Mouse (Mus musculus) subcutaneous adipose tissue, adult 2 months (tissue): ENCODE data around the gene Dusp13. TPM values are rescaled to one million over a fixed set of nuclear protein-coding genes. Genes with fewer than 3 reads are reported as not detected.

Source experiments
- polyA plus RNA-seq: library from polyadenylated mRNA; depleted of rRNA; stranded (reverse); fragments of >200 nt; gene quantifications from 2 replicates; pipeline ENCODE4 v1.2.3, GENCODE M21; 2012; ENCODE audit warnings: low replicate concordance; rRNA removed

Gene Dusp13
- polyA plus RNA-seq = 0.49 and 0.62 TPM in 2 replicates

DNA sequence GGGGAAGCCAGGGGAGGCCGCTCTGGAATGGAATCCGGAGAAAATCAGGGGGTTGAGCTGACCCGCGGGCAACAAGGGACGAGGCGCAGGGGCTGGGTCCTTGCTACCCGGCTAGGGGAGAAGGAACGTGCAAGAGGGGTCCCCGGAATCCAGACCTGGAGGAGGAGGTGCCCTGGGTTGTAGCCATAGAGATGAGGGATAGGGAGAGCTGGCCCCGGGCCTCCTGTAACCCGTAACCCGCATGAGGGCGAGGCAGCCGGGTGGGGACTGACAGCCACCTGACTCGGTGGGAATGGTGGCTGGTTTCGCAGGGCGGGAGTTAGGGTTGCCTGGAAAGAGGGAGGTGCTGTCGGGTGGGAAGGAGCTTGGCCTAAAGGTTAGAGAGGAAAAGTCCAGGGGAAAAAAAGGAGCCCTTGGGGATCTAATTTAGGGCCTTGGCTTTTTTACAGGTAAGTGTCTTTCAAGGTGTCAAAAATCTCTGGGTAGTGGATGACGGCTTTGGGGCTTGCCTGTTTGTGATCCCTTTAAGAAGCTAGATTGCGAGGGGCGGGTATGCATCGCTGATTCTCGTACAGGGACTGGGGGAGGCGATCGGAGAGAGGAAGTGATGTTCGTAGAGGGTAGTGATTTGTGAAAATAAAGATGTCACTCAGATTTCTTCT is at the start of gene Dusp13:
Dusp13 (minus strand) TSS at position 301 of the 662 bp plus-strand sequence.

DNA sequence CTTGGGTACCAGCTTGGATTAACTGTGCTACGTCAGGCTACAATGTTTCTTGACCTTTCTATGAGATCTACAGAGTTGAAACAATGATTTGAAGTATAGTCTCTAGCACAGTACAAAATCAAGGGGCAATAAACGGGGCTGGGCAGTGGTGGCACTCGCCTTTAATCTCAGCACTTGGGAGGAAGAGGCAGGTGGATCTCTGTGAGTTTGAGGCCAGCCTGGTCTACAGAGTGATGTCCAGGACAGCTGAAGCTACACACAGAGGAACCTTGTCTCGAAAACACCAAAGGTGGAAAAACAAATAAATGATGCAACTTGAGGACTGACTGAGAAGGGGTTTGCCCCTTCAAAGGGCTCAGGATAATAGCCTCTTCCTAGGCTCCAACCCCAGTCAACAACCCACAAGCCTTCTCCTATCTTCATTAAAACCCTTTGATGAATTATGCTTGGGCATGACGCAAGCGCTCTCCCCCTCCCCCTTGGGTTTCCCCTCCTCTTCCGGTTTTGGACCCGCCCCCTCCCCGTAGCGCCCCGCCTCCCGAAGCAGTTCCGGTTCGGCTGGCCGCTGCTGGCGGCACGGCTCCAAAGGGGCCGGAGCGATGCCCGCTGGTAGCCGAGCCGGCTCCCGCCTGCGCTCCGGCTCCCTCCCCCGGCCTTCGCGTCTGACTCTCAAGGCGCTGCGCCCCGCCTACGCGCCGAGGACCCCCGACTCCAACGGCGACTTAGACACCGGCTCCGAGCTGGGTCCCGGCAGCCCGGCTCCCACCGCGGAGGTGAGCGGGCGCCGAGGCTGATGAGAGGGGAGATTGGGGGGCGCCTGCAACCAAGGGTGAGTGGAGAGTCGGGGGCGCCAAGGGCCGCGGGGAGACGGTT is 737 bp downstream of the Dusp13 start, which contains the start of gene Samd8:
Samd8 (plus strand) TSS at position 524 of the 873 bp plus-strand sequence.

DNA sequence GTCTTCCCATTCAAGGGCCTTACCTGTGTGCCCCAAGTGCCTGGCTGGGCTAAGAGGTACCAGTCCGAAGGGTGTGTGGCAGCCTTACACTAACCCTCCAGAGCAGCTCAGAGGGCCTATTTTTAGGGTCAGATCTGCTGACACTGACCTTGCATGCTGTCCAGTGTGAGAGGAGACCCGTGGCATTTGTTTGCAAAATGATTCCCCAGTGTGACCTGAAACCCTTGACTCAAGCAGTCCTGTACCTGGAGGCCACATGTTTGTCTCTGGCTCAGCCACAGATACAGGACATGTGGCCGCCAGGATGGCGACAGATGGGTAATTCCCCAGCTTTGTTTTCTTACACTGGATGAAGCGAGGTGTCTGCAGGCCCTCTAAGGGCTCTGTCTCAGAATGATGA is 36.5 kb downstream of the Dusp13 start, which contains the start of gene Dupd1:
Dupd1 (minus strand) TSS at position 91 of the 400 bp plus-strand sequence.

Other genes starting within 250 kb of the Dusp13 start
- gene Dupd1, start 36.6 kb downstream of the Dusp13 start, polyA plus RNA-seq = 0.14 TPM in 1 of 2 replicates, not detected in the other
- 12.3 and 13.7 TPM in 2 replicates for gene Samd8, start 650 bp downstream of the Dusp13 start, polyA plus RNA-seq
- gene Vdac2, start 74.1 kb upstream of the Dusp13 start, polyA plus RNA-seq = 113 and 117 TPM in 2 replicates
- gene Comtd1, start 97.8 kb upstream of the Dusp13 start, polyA plus RNA-seq = 19.6 and 27.3 TPM in 2 replicates
- gene Zfp503, start 238.4 kb upstream of the Dusp13 start, polyA plus RNA-seq = 33.8 and 88.1 TPM in 2 replicates